In the genomic region with DNA sequence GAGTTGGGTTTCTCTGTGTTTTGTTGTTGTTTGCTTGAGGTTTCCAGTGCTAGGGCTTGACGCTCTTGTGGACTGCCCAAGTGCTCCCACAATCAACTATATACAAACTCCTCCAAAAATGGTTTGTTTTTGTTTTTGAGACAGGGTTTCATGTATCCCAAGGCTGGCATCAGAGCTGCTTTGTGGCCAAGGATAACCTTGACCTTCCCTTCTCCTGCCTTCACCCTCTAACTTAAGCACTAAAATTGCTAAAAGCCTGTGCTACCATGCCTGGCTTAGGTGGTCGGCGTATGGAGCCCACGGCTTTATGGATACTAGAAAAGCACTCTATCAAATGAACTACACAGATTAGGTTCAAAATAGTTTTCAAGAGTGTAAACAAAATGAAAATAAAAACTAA, we compare ENCODE assay signal across 19 mouse cellular contexts. TPM values are rescaled to one million over a fixed set of nuclear protein-coding genes. Genes with fewer than 3 reads are reported as not detected.
DNase-seq lines count a peak whose midpoint lies in the region.
"Had no signal": no experiment of that assay in that cellular context is flagged by ENCODE, and none has a peak within 500 bp of the region (broad histone marks: within the 10 kb centered on the region; RNA-seq: fewer than 3 reads in every experiment).

No protein-coding gene starts in this region.

- peak; percentile 21 for DNase-seq in adrenal gland, adult 2 months
- no peak for DNase-seq in adrenal gland, postnatal 36 days
- DNase-seq in heart, adult 11 months, result peak; percentile 80
- DNase-seq in heart, embryonic 10.5 days (ENCODE audit: low spot score), result no peak
- peak; percentile 8 for DNase-seq in testis, postnatal 10 days (ENCODE audit: low spot score)
- no peak for DNase-seq in testis, postnatal 14 days (ENCODE audit: low spot score)
- DNase-seq: adrenal gland, postnatal 14 days; cerebellum, adult 11 months; cerebellum, adult 18-20 months; cerebellum, adult 8-10 months; cerebellum, adult 9-11 months; cerebellum, postnatal 14 days; cerebellum, postnatal 36 days; embryo, embryonic 11 days had no signal

- no peak overlapping the region for H3K4me3 ChIP-seq in heart, embryonic 10.5 days
- H3K4me3 ChIP-seq: embryonic facial prominence, embryonic 13.5 days; embryonic facial prominence, embryonic 15.5 days; erythroblast, embryonic 14.5 days; forebrain, embryonic 10.5 days; forebrain, embryonic 12.5 days had no signal

- no peaks in the 10 kb centered on the region for H3K4me1 ChIP-seq in heart, embryonic 10.5 days
- H3K4me1 ChIP-seq: embryonic facial prominence, embryonic 13.5 days; embryonic facial prominence, embryonic 15.5 days; forebrain, embryonic 10.5 days; forebrain, embryonic 12.5 days had no signal

- H3K36me3 ChIP-seq in heart, embryonic 10.5 days, result peaks cover 32% of the 10 kb centered on the region

- H3K9me3 ChIP-seq in heart, embryonic 10.5 days, result no peaks in the 10 kb centered on the region
- H3K9me3 ChIP-seq: embryonic facial prominence, embryonic 13.5 days; embryonic facial prominence, embryonic 15.5 days; forebrain, embryonic 10.5 days; forebrain, embryonic 12.5 days had no signal

- H3K27ac ChIP-seq in heart, embryonic 10.5 days, result no peak overlapping the region
- H3K27ac ChIP-seq: embryonic facial prominence, embryonic 13.5 days; embryonic facial prominence, embryonic 15.5 days; forebrain, embryonic 10.5 days; forebrain, embryonic 12.5 days had no signal

- H3K27me3 ChIP-seq in heart, embryonic 10.5 days (ENCODE audit: insufficient read depth, poor library complexity, severe bottlenecking), result no peaks in the 10 kb centered on the region
- H3K27me3 ChIP-seq: embryonic facial prominence, embryonic 13.5 days; embryonic facial prominence, embryonic 15.5 days; forebrain, embryonic 12.5 days had no signal

- WGBS in heart, embryonic 10.5 days, result 94% methylated on average over 4 of the region's 4 CpGs

RNA-seq across cellular contexts. Expression of a gene that starts 20.4 kb away (rescaled TPM):
- total RNA-seq in adrenal gland, adult 2 months (2021), result 100 to 1,000 TPM in 1 of 2 experiments, 10 to 100 TPM in 1; 95.6 to 105 TPM
- polyA plus RNA-seq in adrenal gland, adult 2 months (2012; rRNA removed), result 10.7 and 10.9 TPM in 2 replicates
- total RNA-seq in adrenal gland, postnatal 36 days (2021), result 100 to 1,000 TPM in 1 of 2 experiments, 10 to 100 TPM in 1; 100.0 to 130 TPM
- 67.2 and 82.3 TPM in 2 replicates for polyA plus RNA-seq in heart, embryonic 10.5 days (2016; fragmentation: Nextera tagmentation; extraction: Ambion mirVana)

Comparison
In these comparisons a context has a peak if more than half of its experiments do, and no peak if none do; other contexts are left out.
1. DNase-seq: peak in adrenal gland, adult 2 months (single experiment), heart, adult 11 months (single experiment) and testis, postnatal 10 days (single experiment); none in adrenal gland, postnatal 36 days (0 of 2), heart, embryonic 10.5 days (single experiment) and testis, postnatal 14 days (single experiment).